ENCODE assay signal across 29 mouse cellular contexts in genomic region chr17:15167927-15168326, GRCm38 (mm10).
"Had no signal": no experiment of that assay in that cellular context is flagged by ENCODE, and none has a peak within 500 bp of the region (broad histone marks: within the 10 kb centered on the region; RNA-seq: fewer than 3 reads in every experiment).

No protein-coding gene starts in this region.

- H3K9ac ChIP-seq: limb, embryonic 12.5 days; limb, embryonic 13.5 days; limb, embryonic 15.5 days; liver, embryonic 12.5 days; liver, embryonic 13.5 days; liver, embryonic 14.5 days; liver, embryonic 15.5 days; liver, postnatal 0 days; lung, embryonic 14.5 days; lung, embryonic 15.5 days; midbrain, embryonic 12.5 days; midbrain, embryonic 13.5 days; midbrain, embryonic 15.5 days had no signal

- H3K27me3 ChIP-seq: limb, embryonic 12.5 days; limb, embryonic 13.5 days; limb, embryonic 15.5 days; liver, embryonic 12.5 days; liver, embryonic 13.5 days; liver, embryonic 15.5 days; lung, embryonic 15.5 days; midbrain, embryonic 12.5 days; midbrain, embryonic 13.5 days; midbrain, embryonic 15.5 days had no signal

- H3K4me1 ChIP-seq: limb, embryonic 12.5 days; limb, embryonic 13.5 days; limb, embryonic 15.5 days; liver, embryonic 12.5 days; liver, embryonic 13.5 days; liver, embryonic 15.5 days; lung, embryonic 15.5 days; megakaryocyte, embryonic 14.5 days; midbrain, embryonic 10.5 days; midbrain, embryonic 12.5 days; midbrain, embryonic 13.5 days; midbrain, embryonic 15.5 days had no signal

- H3K4me3 ChIP-seq: limb, embryonic 10.5 days; limb, embryonic 12.5 days; limb, embryonic 13.5 days; limb, embryonic 15.5 days; liver, embryonic 12.5 days; liver, embryonic 13.5 days; liver, embryonic 15.5 days; lung, embryonic 15.5 days; megakaryocyte, embryonic 14.5 days; midbrain, embryonic 10.5 days; midbrain, embryonic 12.5 days; midbrain, embryonic 13.5 days; midbrain, embryonic 15.5 days; myocyte had no signal

- DNase-seq: left cerebral cortex, postnatal 4 days; liver; liver, embryonic 13.5 days; liver, postnatal 0 days; lung, adult 18-20 months; lung, adult 2 months; lung, embryonic 14.5 days; lung, postnatal 10 days; lung, postnatal 14 days; lung, postnatal 36 days; lung, postnatal 4 days; midbrain, embryonic 14.5 days had no signal

- H3K9me3 ChIP-seq: limb, embryonic 10.5 days; limb, embryonic 12.5 days; limb, embryonic 13.5 days; limb, embryonic 15.5 days; liver, embryonic 12.5 days; liver, embryonic 13.5 days; liver, embryonic 15.5 days; lung, embryonic 15.5 days; megakaryocyte, embryonic 14.5 days; midbrain, embryonic 10.5 days; midbrain, embryonic 12.5 days; midbrain, embryonic 13.5 days; midbrain, embryonic 15.5 days had no signal

- H3K27ac ChIP-seq: limb, embryonic 10.5 days; limb, embryonic 12.5 days; limb, embryonic 13.5 days; limb, embryonic 15.5 days; liver, embryonic 12.5 days; liver, embryonic 13.5 days; liver, embryonic 14.5 days; liver, embryonic 15.5 days; lung, embryonic 15.5 days; macrophage; midbrain, embryonic 10.5 days; midbrain, embryonic 12.5 days; midbrain, embryonic 13.5 days; midbrain, embryonic 15.5 days had no signal

- H3K36me3 ChIP-seq: limb, embryonic 10.5 days; limb, embryonic 12.5 days; limb, embryonic 13.5 days; limb, embryonic 15.5 days; liver, embryonic 12.5 days; liver, embryonic 13.5 days; liver, embryonic 15.5 days; lung, embryonic 15.5 days; midbrain, embryonic 10.5 days; midbrain, embryonic 12.5 days; midbrain, embryonic 13.5 days; midbrain, embryonic 15.5 days had no signal

- H3K4me2 ChIP-seq: limb, embryonic 12.5 days; limb, embryonic 13.5 days; limb, embryonic 15.5 days; liver, embryonic 11.5 days; liver, embryonic 12.5 days; liver, embryonic 13.5 days; liver, embryonic 15.5 days; lung, embryonic 14.5 days; lung, embryonic 15.5 days; midbrain, embryonic 11.5 days; midbrain, embryonic 12.5 days; midbrain, embryonic 13.5 days; midbrain, embryonic 15.5 days had no signal
